Mouse (Mus musculus): ENCODE data around the gene Ctdnep1. TPM values are rescaled to one million over a fixed set of nuclear protein-coding genes. Genes with fewer than 3 reads are reported as not detected.
A peak's percentile ranks its signal among the peaks of the same experiment; 100 is the strongest.

The Ctdnep1 gene
- total and polyA plus RNA-seq, 3 experiments, result 42.9 to 143 (median 66.7) TPM

- Histone ChIP-seq H3K27me3 (replicated peaks) (peaks cover 6% of the 10 kb centered on the region), H3K36me3 (replicated peaks in 1 of 2; ENCODE audit: control insufficient read depth in 1 of 2, insufficient read depth in 1 of 2, low read length in 1 of 2) (peaks cover 11 to 21% of the 10 kb centered on the region in 2 experiments), H3K79me2 (replicated peaks; ENCODE audit: control insufficient read depth, extremely low read depth, insufficient read depth, poor library complexity, severe bottlenecking) (no peaks in the 10 kb centered on the region), H3K4me1 (ENCODE audit: control insufficient read depth in 1 of 2, insufficient read depth in 2 of 2) (peaks cover 19 to 37% of the 10 kb centered on the region in 2 experiments), H3K4me2 (ENCODE audit: insufficient read depth, low read depth, poor library complexity, severe bottlenecking) (peak overlapping the region; percentile 27), H3K4me3 (replicated peaks in 1 of 3; ENCODE audit: low read depth in 2 of 3, low read length in 2 of 3, poor library complexity in 1 of 3) (peak overlapping the region in 2 of 3 experiments; percentile 21 to 56), H3K9me3 (replicated peaks; ENCODE audit: low read length) (no peaks in the 10 kb centered on the region), H3K9ac (ENCODE audit: insufficient read depth, low read depth) (no peak overlapping the region), H3K27ac (ENCODE audit: insufficient read depth, low read depth) (no peak overlapping the region)
- in situ Hi-C loops (cut with MboI; ENCODE audit: low pct_ligation_motif_present, low pct_unique_long_range_greater_than_20kb, low sequenced_read_pairs) (no loop called here), dilution Hi-C loops (cut with MboI; ENCODE audit: extremely low pct_ligation_motif_present, extremely low pct_unique_long_range_greater_than_20kb, low sequenced_read_pairs) (no loop called here)
- DNase-seq (ENCODE audit: extremely low read depth), result no peak
- TF ChIP-seq SIN3A (IDR thresholded peaks at IDR 0.05; ENCODE audit: low read length), result no peak
- TF ChIP-seq MYC (IDR thresholded peaks at IDR 0.05; ENCODE audit: low read depth, low read length), result no peak
- peak; percentile 17; the same call in 1 of the 2 replicates for TF ChIP-seq TCF12 (IDR thresholded peaks at IDR 0.05; ENCODE audit: low read depth, low read length)
- no peak for TF ChIP-seq MAX (IDR thresholded peaks at IDR 0.05; ENCODE audit: low read length)
- no peak for TF ChIP-seq RCOR1 (conservative IDR thresholded peaks at IDR 0.05; ENCODE audit: low read depth, low read length)
Observed at GRCm38 (mm10) chr11:70028401-70029129, 47.6 kb downstream of the Ctdnep1 start.

DNA sequence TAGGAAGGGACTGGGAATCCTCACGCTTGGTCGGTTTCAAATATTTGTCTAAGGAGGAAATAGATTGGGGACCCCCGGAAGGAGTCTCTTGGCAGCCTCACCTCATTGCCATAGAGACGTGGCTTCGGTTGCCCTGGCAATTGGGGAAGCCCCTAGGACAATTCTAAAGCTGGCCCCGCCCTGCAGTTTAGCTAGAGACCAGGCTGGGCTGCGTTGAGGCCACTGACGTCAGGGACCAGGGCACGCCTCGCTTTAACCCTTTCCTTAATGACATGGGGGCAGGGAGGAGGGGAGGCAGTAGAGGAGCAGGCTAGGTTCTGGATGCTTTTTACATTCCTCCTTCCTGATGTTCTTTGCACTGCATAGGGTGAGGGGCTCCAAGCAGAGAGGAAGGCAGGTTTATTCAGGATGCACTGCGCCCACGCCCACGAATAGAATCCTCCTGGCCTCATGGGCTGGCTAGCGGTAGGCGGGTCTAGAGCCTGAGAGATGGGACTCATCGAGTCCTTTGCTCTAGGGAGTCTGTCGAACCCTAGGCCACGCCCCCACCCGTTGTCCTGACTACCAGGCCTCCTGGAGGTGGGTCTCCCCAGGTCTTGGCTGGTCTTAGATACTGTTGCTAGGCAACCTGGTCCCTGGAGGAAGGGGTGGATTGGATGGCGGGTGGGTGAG, 48.3 kb downstream of the Ctdnep1 start:
- Histone ChIP-seq H3K36me3 (replicated peaks in 1 of 2; ENCODE audit: control insufficient read depth in 1 of 2, insufficient read depth in 1 of 2, low read length in 1 of 2) (peaks cover 11 to 23% of the 10 kb centered on the region in 2 experiments), H3K4me2 (ENCODE audit: insufficient read depth, low read depth, poor library complexity, severe bottlenecking) (peak overlapping the region; percentile 58), H3K27me3 (replicated peaks) (peaks cover 4% of the 10 kb centered on the region), H3K4me1 (ENCODE audit: control insufficient read depth in 1 of 2, insufficient read depth in 2 of 2) (peaks cover 19 to 37% of the 10 kb centered on the region in 2 experiments), H3K9me3 (replicated peaks; ENCODE audit: low read length) (no peaks in the 10 kb centered on the region), H3K9ac (ENCODE audit: insufficient read depth, low read depth) (no peak overlapping the region), H3K27ac (ENCODE audit: insufficient read depth, low read depth) (peak overlapping the region; percentile 58; the same call in 1 of the 2 replicates), H3K4me3 (replicated peaks in 1 of 3; ENCODE audit: low read depth in 2 of 3, low read length in 2 of 3, poor library complexity in 1 of 3) (peak overlapping the region; percentile 40 to 69 (median 56)), H3K79me2 (replicated peaks; ENCODE audit: control insufficient read depth, extremely low read depth, insufficient read depth, poor library complexity, severe bottlenecking) (no peaks in the 10 kb centered on the region)
- dilution Hi-C loops (cut with MboI; ENCODE audit: extremely low pct_ligation_motif_present, extremely low pct_unique_long_range_greater_than_20kb, low sequenced_read_pairs) (no loop called here), in situ Hi-C loops (cut with MboI; ENCODE audit: low pct_ligation_motif_present, low pct_unique_long_range_greater_than_20kb, low sequenced_read_pairs) (no loop called here)
- peak; percentile 100 for DNase-seq (ENCODE audit: extremely low read depth)
- no peak for TF ChIP-seq PAX5 (IDR thresholded peaks at IDR 0.05; ENCODE audit: low read length)
- no peak for TF ChIP-seq UBTF (IDR thresholded peaks at IDR 0.05; ENCODE audit: low read depth, low read length)
- no peak for TF ChIP-seq GABPA (IDR thresholded peaks at IDR 0.05; ENCODE audit: insufficient replicate concordance, low read depth, low read length)
- peak; percentile 86 for TF ChIP-seq CHD2 (IDR thresholded peaks at IDR 0.05; ENCODE audit: low read length)
- no peak; the same call in 1 of the 2 replicates for TF ChIP-seq MEF2A (IDR thresholded peaks at IDR 0.05; ENCODE audit: borderline replicate concordance, low read depth, low read length)
- no peak for TF ChIP-seq ZMIZ1 (IDR thresholded peaks at IDR 0.05; ENCODE audit: low read depth, low read length)
- no peak for TF ChIP-seq USF1 (IDR thresholded peaks at IDR 0.05; ENCODE audit: low read depth, low read length)
- no peak for TF ChIP-seq ZNF384 (IDR thresholded peaks at IDR 0.05; ENCODE audit: low read depth, low read length)
- no peak for TF ChIP-seq SMC3 (IDR thresholded peaks at IDR 0.05; ENCODE audit: low read depth, low read length)
- peak; percentile 60; the same call in 1 of the 2 replicates for TF ChIP-seq MYC (IDR thresholded peaks at IDR 0.05; ENCODE audit: low read depth, low read length)
- no peak for TF ChIP-seq ZC3H11A (IDR thresholded peaks at IDR 0.05; ENCODE audit: low read depth, low read length)
- no peak for TF ChIP-seq KAT2A (IDR thresholded peaks at IDR 0.05; ENCODE audit: insufficient replicate concordance, low read length)
- no peak for TF ChIP-seq EP300 (IDR thresholded peaks at IDR 0.05; ENCODE audit: low read length)
- TF ChIP-seq TBP (conservative IDR thresholded peaks at IDR 0.05; ENCODE audit: low read depth, low read length), result peak; percentile 56; the same call in 1 of the 2 replicates
- TF ChIP-seq MAFK (IDR thresholded peaks at IDR 0.05; ENCODE audit: insufficient replicate concordance, low read length), result no peak
- TF ChIP-seq CTCF (conservative IDR thresholded peaks at IDR 0.05 in 1 of 2, IDR thresholded peaks at IDR 0.05 in 1 of 2; ENCODE audit: low read depth in 2 of 2, low read length in 2 of 2), result no peak
- TF ChIP-seq MXI1 (IDR thresholded peaks at IDR 0.05; ENCODE audit: low read depth, low read length), result peak; percentile 98
- peak; percentile 67 for TF ChIP-seq HCFC1 (IDR thresholded peaks at IDR 0.05; ENCODE audit: low read depth, low read length)
- TF ChIP-seq USF2 (conservative IDR thresholded peaks at IDR 0.05; ENCODE audit: low read depth, low read length), result no peak
- TF ChIP-seq JUND (conservative IDR thresholded peaks at IDR 0.05; ENCODE audit: low read depth, low read length), result no peak
- peak; percentile 84; the same call in 1 of the 2 replicates for TF ChIP-seq MAZ (IDR thresholded peaks at IDR 0.05; ENCODE audit: low read depth, low read length)
- TF ChIP-seq NELFE (IDR thresholded peaks at IDR 0.05; ENCODE audit: low read depth, low read length), result no peak
- TF ChIP-seq POLR2AphosphoS2 (IDR thresholded peaks at IDR 0.05; ENCODE audit: low read depth, low read length), result no peak
- TF ChIP-seq ZKSCAN1 (IDR thresholded peaks at IDR 0.05; ENCODE audit: borderline replicate concordance, low read depth, low read length), result no peak
- peak; percentile 80 for TF ChIP-seq ELF1 (IDR thresholded peaks at IDR 0.05; ENCODE audit: low read depth, low read length)
- TF ChIP-seq E2F4 (IDR thresholded peaks at IDR 0.05; ENCODE audit: insufficient replicate concordance, low read depth, low read length), result no peak
- TF ChIP-seq POLR2A (IDR thresholded peaks at IDR 0.05; ENCODE audit: low read depth, low read length), result 0 out of 2 replicates have a peak, but pooled peaks have one; percentile 13

All from CH12.LX (cell line).